Mouse (Mus musculus): ENCODE measurements around the gene Prok2. TPM values are rescaled to one million over a fixed set of nuclear protein-coding genes. Genes with fewer than 3 reads are reported as not detected.

Prok2 gene
- total RNA-seq, 2 experiments from 2014 or later: 0.79 to 1.1 TPM

Other genes with a start within 250 kb of the Prok2 start
- gene Foxp1, start 203.7 kb downstream of the Prok2 start, total RNA-seq (2021): 100 to 1,000 TPM in 1 of 2 experiments, 10 to 100 TPM in 1; 94.3 to 100 TPM
- gene Eif4e3, start 59.6 kb downstream of the Prok2 start, total RNA-seq (2021): 10 to 100 TPM; 21.6 to 25.2 TPM
- 1 to 10 TPM; 5.7 to 7.4 TPM for gene Gm20696, start 59.6 kb downstream of the Prok2 start, total RNA-seq (2021)
- gene Gpr27, start 33.7 kb downstream of the Prok2 start, total RNA-seq (2021): 10 to 100 TPM; 57.6 to 61.4 TPM